Mouse (Mus musculus) forebrain, postnatal 0 days (tissue): ENCODE data around the gene Mrps2. TPM values are rescaled to one million over a fixed set of nuclear protein-coding genes. Genes with fewer than 3 reads are reported as not detected.
"Not testable (repeated sequence)": the region's sequence is repeated elsewhere in the genome, so short reads cannot be mapped to it uniquely, and the experiment has no call there.

Source experiments
- ATAC-seq: fragments of 200-750 bp; cut with Nextera tagmentation; 2 replicates; pipeline ENCODE4 v1.8.0; 2017; ENCODE audit warnings: mild to moderate bottlenecking, moderate library complexity
- DNase-seq: peaks from one replicate; pipeline ENCODE4 v3.0.0-alpha.2; 2015
- H3K27ac ChIP-seq: fragments of 300-500 bp; sonication (generic); 2 replicates; pipeline ENCODE4 v1.5.1; 2014; ENCODE audit warnings: low read depth, mild to moderate bottlenecking, antibody characterized with exemption, low read length, moderate library complexity, mixed read lengths
- H3K27me3 ChIP-seq: fragments of 300-500 bp; sonication (generic); 2 replicates; pipeline ENCODE4 v1.6.1; 2014; ENCODE audit warnings: mild to moderate bottlenecking, low read length, mixed read lengths; ENCODE audit not compliant: insufficient read depth
- H3K36me3 ChIP-seq: fragments of 300-500 bp; sonication (generic); 2 replicates; pipeline ENCODE4 v1.6.1; 2014; ENCODE audit warnings: mild to moderate bottlenecking, moderate library complexity; ENCODE audit not compliant: insufficient read depth
- H3K4me1 ChIP-seq: fragments of 300-500 bp; sonication (generic); 2 replicates; pipeline ENCODE4 v1.6.1; 2014; ENCODE audit warnings: antibody characterized with exemption; ENCODE audit not compliant: insufficient read depth
- H3K4me2 ChIP-seq: fragments of 300-500 bp; sonication (generic); 2 replicates; pipeline ENCODE4 v1.6.1; 2014; ENCODE audit warnings: low read depth, mild to moderate bottlenecking, moderate library complexity
- H3K4me3 ChIP-seq: fragments of 300-500 bp; sonication (generic); 2 replicates; pipeline ENCODE4 v1.5.1; 2014; ENCODE audit warnings: low read depth, low read length, mixed read lengths
- H3K9ac ChIP-seq: fragments of 300-500 bp; sonication (generic); 2 replicates; pipeline ENCODE4 v1.6.1; 2014; ENCODE audit warnings: mild to moderate bottlenecking
- H3K9me3 ChIP-seq: fragments of 300-500 bp; sonication (generic); 2 replicates; pipeline ENCODE4 v1.6.1; 2016; ENCODE audit warnings: low read length
- CTCF ChIP-seq: sonication (generic); IDR thresholded peaks from 2 replicates; pipeline ENCODE4 v1.5.1; 2016; ENCODE audit warnings: antibody characterized with exemption, control low read depth, low read depth
- WGBS: fragments of 180-500 bp; shearing (Covaris S2); extraction: QIAGEN DNeasy Blood & Tissue Kit; methylation state at CpG from one replicate; pipeline ENCODE4 v1.1.7; 2014; 5-methylcytosine and 5-hydroxymethylcytosine counted together
- polyA plus RNA-seq: library from polyadenylated mRNA; unstranded; fragments of >200 nt; fragmentation: Nextera tagmentation; extraction: Ambion mirVana; gene quantifications from 2 replicates; pipeline ENCODE4 v1.2.1, GENCODE M21; 2015
- total RNA-seq: library from RNA; depleted of rRNA; stranded (reverse); fragments of >200 nt; gene quantifications from 2 replicates; pipeline ENCODE4 v1.2.3, GENCODE M21; 2014

Gene Mrps2
- total and polyA plus RNA-seq, 2 experiments from 2014 or later: 33.4 to 42.6 TPM

DNA sequence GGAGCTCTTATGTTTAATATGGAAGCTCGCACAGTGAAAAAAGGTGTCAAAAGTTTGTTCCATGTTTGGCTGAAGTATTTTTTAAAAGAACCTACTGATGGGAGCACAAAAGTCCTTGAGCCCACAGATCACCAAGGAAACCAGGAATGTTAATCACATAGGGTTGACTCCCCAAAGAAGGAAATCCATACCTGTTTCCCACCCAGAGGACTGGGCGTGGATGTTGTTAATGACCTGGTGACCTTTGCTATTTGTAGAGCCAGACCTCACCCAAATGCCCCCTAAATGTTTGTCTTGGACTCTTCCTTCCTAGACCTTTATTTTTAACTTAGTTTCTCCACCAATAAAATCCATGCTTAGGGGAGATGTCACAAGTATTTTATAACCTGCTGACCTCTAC is 2.7 kb downstream of the Mrps2 start:
- Histone ChIP-seq H3K4me2 (no peak overlapping the region), H3K4me1 (peaks cover 5% of the 10 kb centered on the region; the same call in 1 of the 2 replicates), H3K27me3 (no peaks in the 10 kb centered on the region), H3K9ac (no peak overlapping the region), H3K36me3 (peaks cover 25% of the 10 kb centered on the region), H3K4me3 (no peak overlapping the region), H3K27ac (no peak overlapping the region), H3K9me3 (peaks cover 6% of the 10 kb centered on the region; the same call in 1 of the 2 replicates)
- ATAC-seq (no peak), DNase-seq (no peak)
- TF ChIP-seq CTCF: no peak
- WGBS: 92% methylated on average over 2 of the region's 2 CpGs

DNA sequence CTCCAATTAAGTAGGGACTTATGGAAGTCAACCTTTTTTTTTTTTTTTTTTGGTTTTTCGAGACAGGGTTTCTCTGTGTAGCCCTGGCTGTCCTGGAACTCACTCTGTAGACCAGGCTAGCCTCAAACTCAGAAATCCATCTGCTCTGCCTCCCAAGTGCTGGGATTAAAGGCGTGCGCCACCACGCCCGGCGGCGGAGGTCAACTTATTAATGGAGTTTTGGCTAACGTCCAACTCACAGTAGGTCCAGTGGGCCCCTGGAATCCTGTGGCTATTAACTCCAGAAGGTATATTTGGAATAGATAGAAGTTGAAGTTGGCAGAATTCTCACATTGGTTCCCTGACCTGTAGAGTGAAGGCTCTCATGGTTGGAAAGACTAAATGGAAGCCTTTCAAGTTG is 4.1 kb downstream of the Mrps2 start:
- not testable (repeated sequence) for DNase-seq, H3K9ac ChIP-seq, H3K27me3 ChIP-seq, ATAC-seq, H3K4me2 ChIP-seq, H3K4me3 ChIP-seq, H3K27ac ChIP-seq, H3K4me1 ChIP-seq, H3K9me3 ChIP-seq
- WGBS: 96% methylated on average over 7 of the region's 8 CpGs
- H3K36me3 ChIP-seq: peaks cover 25% of the 10 kb centered on the region

DNA sequence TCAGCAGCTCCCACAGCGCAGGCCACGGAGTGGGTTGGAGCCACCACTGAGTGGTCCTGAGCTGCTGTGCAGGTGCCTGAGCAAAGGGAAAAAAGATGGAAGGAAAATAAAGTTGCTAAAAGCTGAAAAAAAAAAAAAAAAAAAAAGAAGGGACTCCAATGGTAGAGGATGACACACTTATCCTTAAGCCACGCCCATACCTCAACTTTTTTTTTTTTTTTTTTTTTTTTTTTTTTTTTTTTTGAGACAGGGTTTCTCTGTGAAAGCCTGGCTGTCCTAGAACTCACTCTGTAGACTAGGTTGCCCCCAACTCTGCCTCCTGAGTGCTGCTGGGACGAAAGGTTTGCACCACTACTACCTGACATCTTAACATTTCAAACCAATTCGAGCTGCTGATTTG is 10.1 kb downstream of the Mrps2 start:
- WGBS: 92% methylated on average over 5 of the region's 5 CpGs

DNA sequence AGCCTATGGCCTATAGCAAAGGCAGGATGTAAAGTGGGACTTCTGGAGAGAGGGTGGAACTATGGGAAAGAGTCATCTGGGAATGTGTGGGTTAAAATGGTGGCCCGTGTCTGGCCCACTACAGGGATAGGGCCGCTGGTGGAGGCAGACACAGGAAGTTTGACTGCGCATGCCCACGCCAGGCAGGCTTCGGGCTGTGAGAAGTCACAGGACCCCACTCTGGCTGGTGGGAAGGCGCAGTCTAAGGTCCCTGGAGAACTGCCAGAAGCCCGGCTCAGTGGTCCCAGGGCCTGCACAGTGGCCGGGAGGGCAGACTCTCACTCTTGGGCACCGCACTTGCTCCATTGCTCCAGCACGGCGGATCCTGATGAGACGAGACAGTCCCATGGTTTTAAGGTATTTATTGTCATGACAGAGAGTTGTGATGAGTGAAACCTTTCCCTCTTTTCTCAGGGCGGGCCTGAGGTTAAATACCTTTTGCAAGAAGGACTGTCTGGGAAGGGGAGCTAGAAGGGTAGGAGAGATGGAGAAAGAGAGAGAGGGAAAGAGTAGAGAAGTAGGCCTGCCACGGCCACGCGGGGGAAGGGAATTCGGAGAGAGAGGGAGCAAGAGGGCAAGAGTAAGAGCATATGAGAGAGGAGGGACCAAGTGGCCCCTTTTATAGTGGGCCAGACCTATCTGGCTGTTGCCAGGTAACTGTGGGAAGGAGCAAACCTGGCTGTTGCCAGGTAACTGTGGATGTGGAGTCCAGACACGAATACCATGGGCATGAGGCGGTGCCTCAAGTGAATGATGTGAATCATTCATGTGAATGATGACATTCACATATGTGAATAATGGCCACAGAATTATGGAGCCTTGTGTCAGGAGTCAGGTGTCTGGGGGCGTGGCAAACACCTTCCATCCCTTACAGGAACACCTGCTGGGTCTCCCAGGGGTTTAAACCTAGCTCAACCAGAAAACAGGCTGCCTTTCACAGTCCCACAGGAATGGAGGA is 11.6 kb downstream of the Mrps2 start:
- DNase-seq: no peak
- TF ChIP-seq CTCF: no peak
- Histone ChIP-seq H3K4me3 (no peak overlapping the region), H3K4me2 (no peak overlapping the region), H3K9me3 (no peaks in the 10 kb centered on the region), H3K27me3 (no peaks in the 10 kb centered on the region), H3K27ac (no peak overlapping the region), H3K36me3 (no peaks in the 10 kb centered on the region), H3K9ac (no peak overlapping the region), H3K4me1 (no peaks in the 10 kb centered on the region)
- peak; percentile 29; the same call in 1 of the 2 replicates for ATAC-seq
- 79% methylated on average over 20 of the region's 20 CpGs for WGBS

More for the DNA sequence above, 10.1 kb downstream of the Mrps2 start:
- not testable (repeated sequence) for H3K27me3 ChIP-seq, H3K36me3 ChIP-seq, H3K4me2 ChIP-seq, H3K9me3 ChIP-seq, H3K27ac ChIP-seq, H3K9ac ChIP-seq, ATAC-seq, H3K4me3 ChIP-seq, H3K4me1 ChIP-seq, DNase-seq

DNA sequence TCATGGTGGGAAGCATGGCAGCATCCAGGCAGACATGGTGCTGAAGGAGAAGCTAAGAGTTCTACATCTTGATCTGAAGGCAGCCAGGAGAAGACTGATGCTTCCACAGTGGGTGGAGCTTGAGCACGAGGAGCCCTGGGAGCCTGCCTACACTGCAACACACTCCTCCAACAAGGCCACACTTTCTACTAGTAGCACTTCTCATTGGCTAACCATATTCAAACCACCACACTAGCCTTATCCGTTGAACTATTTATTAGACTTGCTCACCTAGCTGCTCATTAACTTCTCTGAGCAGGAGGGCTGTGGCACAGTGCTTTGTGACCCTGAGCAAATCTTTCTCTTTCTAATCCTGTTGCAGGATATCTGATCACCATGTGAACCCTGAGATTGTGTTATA is 16.0 kb downstream of the Mrps2 start:
- H3K4me1 ChIP-seq: no peaks in the 10 kb centered on the region
- TF ChIP-seq CTCF: no peak
- no peak overlapping the region for H3K27ac ChIP-seq
- DNase-seq (no peak), ATAC-seq (no peak)
- H3K4me2 ChIP-seq: no peak overlapping the region
- 83% methylated on average over 2 of the region's 2 CpGs for WGBS
- H3K9ac ChIP-seq: no peak overlapping the region
- no peaks in the 10 kb centered on the region for H3K9me3 ChIP-seq
- no peaks in the 10 kb centered on the region for H3K36me3 ChIP-seq
- H3K4me3 ChIP-seq: no peak overlapping the region
- H3K27me3 ChIP-seq: no peaks in the 10 kb centered on the region

DNA sequence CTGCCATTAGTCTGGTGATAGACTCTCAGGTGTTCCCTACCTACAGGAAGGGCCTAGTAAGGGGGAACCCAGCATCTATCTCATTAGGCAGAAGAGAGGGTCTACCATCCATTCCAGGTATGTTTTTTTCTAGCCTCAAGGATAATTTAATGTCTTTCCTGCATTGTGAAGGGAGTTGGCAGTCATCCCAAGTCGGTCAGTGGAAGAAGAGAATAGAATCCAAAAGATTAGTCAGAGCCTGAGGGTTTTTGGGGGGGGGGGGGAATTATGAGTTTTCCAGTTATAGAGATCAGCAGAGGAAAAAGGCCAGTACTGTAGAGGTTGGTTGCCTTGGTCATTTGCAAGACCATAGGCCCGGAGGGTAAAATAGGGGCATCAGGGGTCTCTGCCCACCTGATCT is 26.7 kb downstream of the Mrps2 start:
- ATAC-seq: no peak
- Histone ChIP-seq H3K4me1 (no peaks in the 10 kb centered on the region), H3K4me2 (no peak overlapping the region), H3K27me3 (no peaks in the 10 kb centered on the region), H3K36me3 (no peaks in the 10 kb centered on the region), H3K4me3 (no peak overlapping the region), H3K9ac (no peak overlapping the region), H3K9me3 (no peaks in the 10 kb centered on the region), H3K27ac (no peak overlapping the region)
- no peak for TF ChIP-seq CTCF
- DNase-seq: no peak
- WGBS: 75% methylated on average over 2 of the region's 2 CpGs

DNA sequence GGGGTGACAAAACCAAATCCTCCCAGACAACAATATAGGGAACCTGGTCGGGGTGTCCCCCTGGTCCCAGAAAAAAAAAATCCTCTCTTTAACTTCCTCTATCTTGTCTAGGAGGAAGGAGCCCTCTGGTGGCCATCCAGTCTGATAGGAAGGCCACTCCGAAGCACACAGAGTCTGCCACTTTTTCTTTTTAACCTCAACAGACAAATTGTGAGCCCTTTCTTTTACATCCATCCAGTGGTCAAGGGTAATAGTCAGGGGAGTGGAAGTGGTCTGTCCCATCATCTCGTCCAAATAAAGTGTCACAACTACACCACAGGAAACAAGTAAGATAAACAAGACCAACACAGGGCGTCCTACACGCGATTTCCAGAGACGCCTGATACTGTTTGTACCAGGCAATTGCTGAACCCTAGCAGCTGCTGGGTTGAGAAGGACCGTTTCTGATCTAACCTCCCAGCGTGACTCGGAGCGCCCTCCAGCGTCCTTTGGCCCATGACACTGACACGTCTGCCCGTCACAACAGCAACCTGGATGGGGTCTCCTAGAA is 27.4 kb downstream of the Mrps2 start:
- ATAC-seq: no peak
- DNase-seq: no peak
- no peaks in the 10 kb centered on the region for H3K4me1 ChIP-seq
- no peak overlapping the region for H3K9ac ChIP-seq
- H3K4me3 ChIP-seq: no peak overlapping the region
- H3K36me3 ChIP-seq: no peaks in the 10 kb centered on the region
- no peak overlapping the region for H3K27ac ChIP-seq
- no peaks in the 10 kb centered on the region for H3K27me3 ChIP-seq
- no peaks in the 10 kb centered on the region for H3K9me3 ChIP-seq
- WGBS: 87% methylated on average over 14 of the region's 14 CpGs
- TF ChIP-seq CTCF: peak; percentile 47
- H3K4me2 ChIP-seq: no peak overlapping the region
